Mouse (Mus musculus): ENCODE measurements around the gene Pip4k2c.
"Not testable (repeated sequence)": the region's sequence is repeated elsewhere in the genome, so short reads cannot be mapped to it uniquely, and the experiment has no call there.

GRCm38 (mm10) chr10:127192057-127192328, 19.4 kb downstream of the Pip4k2c start:
- not testable (repeated sequence) for TF ChIP-seq CHD2 (IDR thresholded peaks at IDR 0.05; ENCODE audit: low read depth, low read length); ZC3H11A (IDR thresholded peaks at IDR 0.05; ENCODE audit: borderline replicate concordance, low read depth, low read length)

All from ES-E14 (cell line).